Mouse (Mus musculus): Measurements from ENCODE around the gene Vopp1. TPM values are rescaled to one million over a fixed set of nuclear protein-coding genes. Genes with fewer than 3 reads are reported as not detected.
A peak's percentile ranks its signal among the peaks of the same experiment; 100 is the strongest.
"Not testable (repeated sequence)": the region's sequence is repeated elsewhere in the genome, so short reads cannot be mapped to it uniquely, and the experiment has no call there.

Gene Vopp1
- polyA plus RNA-seq, 1 experiment from 2014 or later: 17.6 TPM

DNA sequence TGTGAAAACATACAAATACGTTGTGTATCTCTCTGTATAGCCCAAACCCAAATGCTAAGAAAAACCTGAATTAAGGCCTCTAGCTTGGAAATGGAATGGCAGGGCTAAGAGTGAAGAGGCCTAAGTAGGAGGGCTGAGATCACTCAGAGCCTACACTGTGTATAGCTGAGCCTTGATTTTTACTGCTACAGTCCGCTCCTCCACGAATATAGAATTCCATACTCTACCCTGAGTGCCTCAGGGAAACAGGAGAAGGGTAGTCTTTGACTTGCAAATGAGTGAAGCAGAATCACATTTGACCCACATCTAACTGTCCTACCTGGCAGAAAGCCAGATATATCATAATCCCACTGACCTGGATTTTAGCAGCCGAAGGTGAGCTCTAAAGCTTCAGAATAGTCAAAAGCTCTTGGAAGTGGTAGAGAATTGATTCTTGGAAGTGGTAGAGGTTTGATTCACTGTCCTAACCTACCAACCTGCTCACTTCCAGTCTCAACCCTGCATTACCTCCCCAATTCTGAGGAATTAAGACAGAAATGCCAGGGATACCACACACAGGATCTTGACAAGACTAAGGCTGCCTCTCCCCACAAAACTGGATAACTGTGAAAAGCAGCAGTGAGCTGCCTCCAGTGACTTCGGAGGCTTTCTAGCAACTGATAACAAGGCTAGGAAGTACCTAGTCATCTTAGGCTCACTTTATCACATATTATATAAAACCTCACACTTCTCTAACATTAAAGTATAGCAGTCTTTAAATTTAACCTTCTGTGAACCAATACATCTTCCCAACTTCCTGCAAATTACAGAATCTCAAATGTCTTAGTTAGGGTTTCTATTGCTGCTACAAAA, 19.5 kb downstream of the Vopp1 start:
- ATAC-seq: no peak
- Histone ChIP-seq H3K27ac (ENCODE audit: low read length) (no peak overlapping the region), H3K27me3 (replicated peaks; ENCODE audit: insufficient read depth, low read length) (no peaks in the 10 kb centered on the region), H3K4me2 (replicated peaks; ENCODE audit: low read depth, low read length) (no peak overlapping the region), H3K4me1 (ENCODE audit: insufficient read depth, low read depth, low read length) (no peaks in the 10 kb centered on the region), H3K4me3 (ENCODE audit: low read depth, low read length) (no peak overlapping the region), H3K9me3 (ENCODE audit: low read length) (no peaks in the 10 kb centered on the region), H3K36me3 (ENCODE audit: insufficient read depth, low read length) (no peaks in the 10 kb centered on the region), H3K9ac (replicated peaks; ENCODE audit: low read depth) (no peak overlapping the region)
- 87% methylated on average over 5 of the region's 5 CpGs for WGBS
- DNase-seq (ENCODE audit: low spot score): no peak
- TF ChIP-seq EP300 (IDR thresholded peaks at IDR 0.05) (no peak), CTCF (IDR thresholded peaks at IDR 0.05) (no peak)

DNA sequence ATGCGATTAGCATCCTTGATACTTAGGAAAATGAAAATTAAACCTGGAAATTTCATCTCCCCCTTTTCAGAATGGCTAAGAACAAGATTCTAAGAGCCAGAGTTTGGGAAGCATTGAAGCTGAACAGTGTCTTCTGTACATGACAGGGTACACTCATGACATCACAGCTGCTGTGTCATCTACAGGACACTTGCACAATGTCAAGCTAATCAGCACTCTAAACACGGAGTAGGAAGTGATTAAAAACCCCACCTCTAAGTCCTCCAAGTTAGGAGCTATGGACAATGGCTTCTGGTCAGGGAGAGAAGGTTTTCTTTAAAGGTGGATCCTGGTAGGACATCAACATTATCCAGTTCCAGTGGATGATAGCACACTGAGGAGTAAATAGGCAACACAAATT, 21.8 kb downstream of the Vopp1 start:
- Histone ChIP-seq H3K9ac (replicated peaks; ENCODE audit: low read depth) (no peak overlapping the region), H3K9me3 (ENCODE audit: low read length) (no peaks in the 10 kb centered on the region), H3K4me3 (ENCODE audit: low read depth, low read length) (no peak overlapping the region), H3K4me1 (ENCODE audit: insufficient read depth, low read depth, low read length) (no peaks in the 10 kb centered on the region), H3K27me3 (replicated peaks; ENCODE audit: insufficient read depth, low read length) (no peaks in the 10 kb centered on the region), H3K4me2 (replicated peaks; ENCODE audit: low read depth, low read length) (no peak overlapping the region), H3K36me3 (ENCODE audit: insufficient read depth, low read length) (no peaks in the 10 kb centered on the region), H3K27ac (ENCODE audit: low read length) (no peak overlapping the region)
- ATAC-seq (no peak), DNase-seq (ENCODE audit: low spot score) (no peak)
- 59% methylated on average over 2 of the region's 2 CpGs for WGBS
- TF ChIP-seq CTCF (IDR thresholded peaks at IDR 0.05) (no peak), EP300 (IDR thresholded peaks at IDR 0.05) (no peak)

DNA sequence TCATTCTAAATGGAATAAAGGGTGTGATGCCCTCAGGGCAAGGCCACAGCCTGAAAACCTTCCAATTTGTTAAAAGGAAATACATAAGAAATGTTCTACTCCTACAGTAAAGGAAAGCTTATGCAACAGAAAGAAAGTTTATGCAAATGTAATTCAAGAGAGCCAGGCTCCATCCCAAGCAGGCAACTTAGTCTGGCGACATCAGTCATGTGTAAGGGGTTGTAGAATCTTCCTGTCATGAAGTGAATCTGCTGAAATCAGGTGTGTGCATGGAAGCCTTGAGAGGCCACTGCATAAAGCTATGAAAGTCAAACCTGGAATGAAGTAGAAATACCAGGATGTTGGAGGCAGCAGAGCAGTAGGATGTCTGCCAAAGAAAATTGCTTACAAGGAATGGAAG, 26.0 kb downstream of the Vopp1 start:
- H3K4me2 ChIP-seq (replicated peaks; ENCODE audit: low read depth, low read length): no peak overlapping the region
- H3K36me3 ChIP-seq (ENCODE audit: insufficient read depth, low read length): no peaks in the 10 kb centered on the region
- H3K4me3 ChIP-seq (ENCODE audit: low read depth, low read length): no peak overlapping the region
- DNase-seq (ENCODE audit: low spot score) (no peak), ATAC-seq (no peak)
- H3K9ac ChIP-seq (replicated peaks; ENCODE audit: low read depth): no peak overlapping the region
- no peaks in the 10 kb centered on the region for H3K9me3 ChIP-seq (ENCODE audit: low read length)
- no peaks in the 10 kb centered on the region for H3K4me1 ChIP-seq (ENCODE audit: insufficient read depth, low read depth, low read length)
- 86% methylated on average over 1 of the region's 1 CpGs for WGBS
- H3K27ac ChIP-seq (ENCODE audit: low read length): no peak overlapping the region
- no peaks in the 10 kb centered on the region for H3K27me3 ChIP-seq (replicated peaks; ENCODE audit: insufficient read depth, low read length)
- TF ChIP-seq CTCF (IDR thresholded peaks at IDR 0.05) (no peak), EP300 (IDR thresholded peaks at IDR 0.05) (no peak)

DNA sequence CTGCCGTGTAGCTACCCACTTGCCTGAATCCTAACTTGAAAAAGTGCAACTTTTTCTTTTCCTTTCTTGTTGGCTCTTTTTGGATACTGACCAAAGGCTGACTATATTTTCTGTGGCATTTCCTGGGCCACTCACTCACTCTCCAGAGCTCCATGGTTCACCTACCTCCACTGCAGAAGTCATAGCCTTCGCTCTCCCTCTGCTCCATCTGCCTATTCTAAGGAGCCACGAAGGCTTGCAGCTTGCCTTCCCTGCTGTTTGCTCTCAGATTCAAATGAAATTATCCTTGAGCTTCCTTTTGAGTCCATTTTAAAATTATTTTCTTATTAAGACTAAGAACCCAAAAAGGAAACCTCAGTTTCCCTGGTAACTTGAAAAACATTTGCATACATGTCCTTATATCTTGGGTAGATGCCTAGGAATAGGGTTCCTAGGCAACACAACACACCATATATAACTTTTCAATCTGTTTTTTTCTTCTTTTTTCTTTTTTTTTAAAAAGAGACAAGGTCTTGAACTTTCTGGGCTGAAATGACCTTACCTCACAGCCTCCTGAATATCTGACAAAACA, 28.0 kb downstream of the Vopp1 start:
- Histone ChIP-seq H3K4me3 (ENCODE audit: low read depth, low read length) (no peak overlapping the region), H3K9me3 (ENCODE audit: low read length) (no peaks in the 10 kb centered on the region), H3K27ac (ENCODE audit: low read length) (no peak overlapping the region), H3K4me1 (ENCODE audit: insufficient read depth, low read depth, low read length) (no peaks in the 10 kb centered on the region), H3K27me3 (replicated peaks; ENCODE audit: insufficient read depth, low read length) (no peaks in the 10 kb centered on the region), H3K9ac (replicated peaks; ENCODE audit: low read depth) (no peak overlapping the region), H3K36me3 (ENCODE audit: insufficient read depth, low read length) (no peaks in the 10 kb centered on the region), H3K4me2 (replicated peaks; ENCODE audit: low read depth, low read length) (no peak overlapping the region)
- no peak for TF ChIP-seq EP300 (IDR thresholded peaks at IDR 0.05)
- TF ChIP-seq CTCF (IDR thresholded peaks at IDR 0.05): no peak
- WGBS: 88% methylated on average over 3 of the region's 3 CpGs
- DNase-seq (ENCODE audit: low spot score): no peak
- no peak for ATAC-seq

DNA sequence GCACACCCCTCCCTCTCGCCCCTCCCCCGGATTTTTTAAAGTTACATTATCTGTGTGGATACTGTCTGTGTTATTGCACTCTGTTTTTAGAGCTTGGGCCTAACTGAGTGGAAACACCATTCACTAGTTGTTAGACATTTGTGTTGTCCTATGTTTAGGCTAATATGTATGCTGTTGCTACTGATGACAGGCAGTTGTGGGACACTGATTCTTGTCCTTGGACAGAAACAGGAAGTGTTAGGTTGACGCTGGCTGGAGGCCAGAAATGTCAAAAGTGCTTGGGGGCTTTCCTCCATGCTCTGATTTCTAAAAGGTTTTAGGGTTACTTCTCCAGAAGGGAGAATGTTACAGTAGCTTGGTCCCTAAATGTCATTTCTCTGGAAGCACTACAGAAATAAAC, 29.1 kb downstream of the Vopp1 start:
- ATAC-seq (no peak), DNase-seq (ENCODE audit: low spot score) (peak; percentile 29)
- no peaks in the 10 kb centered on the region for H3K27me3 ChIP-seq (replicated peaks; ENCODE audit: insufficient read depth, low read length)
- H3K9me3 ChIP-seq (ENCODE audit: low read length): no peaks in the 10 kb centered on the region
- H3K27ac ChIP-seq (ENCODE audit: low read length): no peak overlapping the region
- no peak overlapping the region for H3K4me3 ChIP-seq (ENCODE audit: low read depth, low read length)
- H3K36me3 ChIP-seq (ENCODE audit: insufficient read depth, low read length): no peaks in the 10 kb centered on the region
- H3K9ac ChIP-seq (replicated peaks; ENCODE audit: low read depth): no peak overlapping the region
- H3K4me1 ChIP-seq (ENCODE audit: insufficient read depth, low read depth, low read length): no peaks in the 10 kb centered on the region
- no peak overlapping the region for H3K4me2 ChIP-seq (replicated peaks; ENCODE audit: low read depth, low read length)
- 50% methylated on average over 3 of the region's 3 CpGs for WGBS
- TF ChIP-seq EP300 (IDR thresholded peaks at IDR 0.05) (no peak), CTCF (IDR thresholded peaks at IDR 0.05) (no peak)

DNA sequence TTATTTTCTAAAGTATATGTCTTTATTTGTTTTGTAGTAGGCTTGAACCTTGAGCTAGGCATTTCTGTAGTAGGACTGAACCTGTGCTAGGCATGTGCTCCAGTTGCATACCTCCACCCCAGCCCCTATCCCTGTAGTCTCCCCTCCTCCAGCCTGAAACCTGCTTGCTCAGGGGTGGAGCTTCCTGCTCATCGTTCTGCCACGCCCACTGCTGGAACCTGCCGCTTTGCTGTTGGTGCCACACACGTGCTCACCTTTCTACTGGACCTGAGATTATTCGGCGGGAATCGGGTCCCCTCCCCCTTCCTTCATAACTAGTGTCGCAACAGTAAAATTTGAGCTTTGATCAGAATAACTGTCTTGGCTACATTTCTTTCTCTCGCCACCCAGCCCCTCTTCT, 32.1 kb downstream of the Vopp1 start:
- not testable (repeated sequence) for H3K4me1 ChIP-seq (ENCODE audit: insufficient read depth, low read depth, low read length); H3K9me3 ChIP-seq (ENCODE audit: low read length); H3K9ac ChIP-seq (replicated peaks; ENCODE audit: low read depth); H3K4me3 ChIP-seq (ENCODE audit: low read depth, low read length); ATAC-seq; DNase-seq (ENCODE audit: low spot score); H3K36me3 ChIP-seq (ENCODE audit: insufficient read depth, low read length); H3K27me3 ChIP-seq (replicated peaks; ENCODE audit: insufficient read depth, low read length); H3K27ac ChIP-seq (ENCODE audit: low read length); H3K4me2 ChIP-seq (replicated peaks; ENCODE audit: low read depth, low read length)
- WGBS: 71% methylated on average over 7 of the region's 9 CpGs
